Mouse (Mus musculus) midbrain, embryonic 16.5 days (tissue): ENCODE results near the gene Smc3. TPM values are rescaled to one million over a fixed set of nuclear protein-coding genes. Genes with fewer than 3 reads are reported as not detected.

ENCODE experiments used
- ATAC-seq: fragments of 200-750 bp; cut with Nextera tagmentation; 2 replicates; pipeline ENCODE4 v1.8.0; 2017; ENCODE audit warnings: moderate TSS enrichment
- H3K27ac ChIP-seq: fragments of 300-500 bp; sonication (generic); 2 replicates; pipeline ENCODE4 v1.5.1; 2014; ENCODE audit warnings: mild to moderate bottlenecking, low read length, mixed read lengths
- H3K27me3 ChIP-seq: fragments of 300-500 bp; sonication (generic); 2 replicates; pipeline ENCODE4 v1.6.1; 2014; ENCODE audit warnings: low read depth, low read length, mixed read lengths; ENCODE audit not compliant: control insufficient read depth, insufficient read depth
- H3K36me3 ChIP-seq: fragments of 300-500 bp; sonication (generic); 2 replicates; pipeline ENCODE4 v1.6.1; 2014; ENCODE audit warnings: mild to moderate bottlenecking, low read length, moderate library complexity, mixed read lengths; ENCODE audit not compliant: control insufficient read depth, insufficient read depth
- H3K4me1 ChIP-seq: fragments of 300-500 bp; sonication (generic); 2 replicates; pipeline ENCODE4 v1.6.1; 2014; ENCODE audit warnings: mild to moderate bottlenecking, low read length, mixed read lengths; ENCODE audit not compliant: control insufficient read depth, insufficient read depth
- H3K4me2 ChIP-seq: fragments of 300-500 bp; sonication (generic); 2 replicates; pipeline ENCODE4 v1.6.1; 2014; ENCODE audit warnings: mild to moderate bottlenecking, low read length, mixed read lengths
- H3K4me3 ChIP-seq: fragments of 300-500 bp; sonication (generic); 2 replicates; pipeline ENCODE4 v1.5.1; 2014; ENCODE audit warnings: low read depth, mild to moderate bottlenecking, low read length, moderate library complexity, mixed read lengths
- H3K9ac ChIP-seq: fragments of 300-500 bp; sonication (generic); 2 replicates; pipeline ENCODE4 v1.6.1; 2014; ENCODE audit warnings: low read depth, low read length, mixed read lengths
- H3K9me3 ChIP-seq: fragments of 300-500 bp; sonication (generic); replicated peaks from 2 replicates; pipeline ENCODE4 v1.6.1; 2014; ENCODE audit warnings: mild to moderate bottlenecking, low read length, mixed read lengths; ENCODE audit not compliant: control insufficient read depth, poor library complexity, severe bottlenecking
- WGBS: fragments of 180-500 bp; shearing (Covaris S2); extraction: QIAGEN DNeasy Blood & Tissue Kit; methylation state at CpG from one replicate; pipeline ENCODE4 v1.1.7; 2014; 5-methylcytosine and 5-hydroxymethylcytosine counted together
- polyA plus RNA-seq: library from polyadenylated mRNA; unstranded; fragments of >200 nt; fragmentation: Nextera tagmentation; extraction: Ambion mirVana; gene quantifications from 2 replicates; pipeline ENCODE4 v1.2.1, GENCODE M21; 2015

The Smc3 gene
- polyA plus RNA-seq, 1 experiment from 2014 or later: 55.9 TPM

DNA sequence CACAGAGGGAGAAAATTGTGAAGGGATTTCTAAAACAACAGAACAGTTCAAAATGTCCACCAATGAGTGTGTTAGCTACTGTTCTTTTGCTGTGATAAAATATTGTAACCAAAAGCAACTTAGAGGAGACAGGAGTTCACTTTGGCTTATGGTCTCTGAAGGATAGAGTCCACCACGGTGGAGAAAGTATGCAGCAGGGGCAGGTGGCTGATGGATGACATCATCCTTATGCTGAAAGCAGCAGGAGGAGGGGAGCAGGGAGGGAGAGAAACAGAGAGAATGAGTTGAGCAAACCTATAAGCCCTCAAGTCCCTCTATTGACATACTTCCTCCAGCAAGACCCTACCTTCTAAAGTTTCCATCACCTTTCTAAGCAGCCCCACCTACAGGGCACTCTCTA is 93.8 kb downstream of the Smc3 start:
- H3K9ac ChIP-seq: no peak overlapping the region
- no peaks in the 10 kb centered on the region; the same call in 1 of the 2 replicates for H3K27me3 ChIP-seq
- no peaks in the 10 kb centered on the region for H3K9me3 ChIP-seq
- peaks cover 8% of the 10 kb centered on the region for H3K4me1 ChIP-seq
- no peak overlapping the region for H3K4me3 ChIP-seq
- no peak overlapping the region for H3K27ac ChIP-seq
- H3K36me3 ChIP-seq: no peaks in the 10 kb centered on the region
- no peak overlapping the region for H3K4me2 ChIP-seq
- no peak for ATAC-seq
- WGBS: 35% methylated on average over 1 of the region's 1 CpGs

Other genes starting within 250 kb of the Smc3 start
- gene Gm10197, start 228.6 kb upstream of the Smc3 start, polyA plus RNA-seq: not detected in 2 replicates
- gene Smndc1, start 209.8 kb upstream of the Smc3 start, polyA plus RNA-seq: 31.2 and 32.2 TPM in 2 replicates
- gene Dusp5, start 71.3 kb upstream of the Smc3 start, polyA plus RNA-seq: 2.2 and 3.0 TPM in 2 replicates
- gene Nutf2-ps1, start 11.3 kb upstream of the Smc3 start, polyA plus RNA-seq: 212 and 234 TPM in 2 replicates
- gene Rbm20, start 76.9 kb downstream of the Smc3 start, polyA plus RNA-seq: 0.75 and 0.89 TPM in 2 replicates